Mouse (Mus musculus) limb, embryonic 13.5 days (tissue): ENCODE data around the gene Prmt1. TPM values are rescaled to one million over a fixed set of nuclear protein-coding genes. Genes with fewer than 3 reads are reported as not detected.
"Not testable (repeated sequence)": the region's sequence is repeated elsewhere in the genome, so short reads cannot be mapped to it uniquely, and the experiment has no call there.

Experiments used
- ATAC-seq: fragments of 200-750 bp; cut with Nextera tagmentation; 2 replicates; pipeline ENCODE4 v1.8.0; 2017; ENCODE audit warnings: low read depth, moderate number of reproducible peaks, moderate TSS enrichment; ENCODE audit not compliant: low FRiP score
- H3K27ac ChIP-seq: fragments of 300-500 bp; sonication (generic); 2 replicates; pipeline ENCODE4 v1.5.1; 2015; ENCODE audit warnings: inconsistent platforms, mild to moderate bottlenecking, moderate library complexity
- H3K27me3 ChIP-seq: fragments of 300-500 bp; sonication (generic); 2 replicates; pipeline ENCODE4 v1.6.1; 2015; ENCODE audit warnings: mild to moderate bottlenecking, inconsistent platforms
- H3K36me3 ChIP-seq: fragments of 300-500 bp; sonication (generic); 2 replicates; pipeline ENCODE4 v1.6.1; 2015; ENCODE audit warnings: inconsistent platforms, mild to moderate bottlenecking, moderate library complexity
- H3K4me1 ChIP-seq: fragments of 300-500 bp; sonication (generic); 2 replicates; pipeline ENCODE4 v1.6.1; 2015; ENCODE audit warnings: inconsistent platforms
- H3K4me2 ChIP-seq: fragments of 300-500 bp; sonication (generic); replicated peaks from 2 replicates; pipeline ENCODE4 v1.6.1; 2015; ENCODE audit warnings: inconsistent platforms, mild to moderate bottlenecking, moderate library complexity
- H3K4me3 ChIP-seq: fragments of 300-500 bp; sonication (generic); 2 replicates; pipeline ENCODE4 v1.5.1; 2015; ENCODE audit warnings: moderate library complexity, mild to moderate bottlenecking, inconsistent platforms
- H3K9ac ChIP-seq: fragments of 300-500 bp; sonication (generic); 2 replicates; pipeline ENCODE4 v1.6.1; 2015; ENCODE audit warnings: mild to moderate bottlenecking, inconsistent platforms
- H3K9me3 ChIP-seq: fragments of 300-500 bp; sonication (generic); 2 replicates; pipeline ENCODE4 v1.6.1; 2016; ENCODE audit warnings: inconsistent platforms
- WGBS: fragments of 180-500 bp; shearing (Covaris S2); methylation state at CpG from one replicate; pipeline ENCODE4 v1.1.7; 2015; 5-methylcytosine and 5-hydroxymethylcytosine counted together
- polyA plus RNA-seq: library from polyadenylated mRNA; unstranded; fragments of >200 nt; fragmentation: Nextera tagmentation; extraction: Ambion mirVana; gene quantifications from 2 replicates; pipeline ENCODE4 v1.2.1, GENCODE M21; 2015

Prmt1 gene
- polyA plus RNA-seq, result 670 and 703 TPM in 2 replicates

GRCm38 (mm10) chr7:44986192-44986878, at the start of gene Prmt1:
TSS of gene Prmt1 (minus strand) at chr7:44986568.
- Histone ChIP-seq H3K36me3 (peaks cover 48% of the 10 kb centered on the region), H3K4me3 (peak within 1 kb of the TSS; percentile 95), H3K9me3 (no peaks in the 10 kb centered on the region), H3K27me3 (no peaks in the 10 kb centered on the region), H3K4me2 (peak within 1 kb of the TSS; percentile 74), H3K9ac (peak within 1 kb of the TSS; percentile 99), H3K27ac (peak within 1 kb of the TSS; percentile 98), H3K4me1 (peaks cover 36% of the 10 kb centered on the region)
- ATAC-seq, result peak; percentile 97
- WGBS, result under 1% methylated on average over 38 of the region's 42 CpGs

GRCm38 (mm10) chr7:45035631-45036030, 49.3 kb upstream of the Prmt1 start:
- Histone ChIP-seq H3K9me3 (no peaks in the 10 kb centered on the region), H3K4me2 (no peak overlapping the region), H3K27ac (no peak overlapping the region), H3K4me3 (no peak overlapping the region), H3K36me3 (peaks cover 99% of the 10 kb centered on the region), H3K4me1 (no peaks in the 10 kb centered on the region), H3K27me3 (no peaks in the 10 kb centered on the region), H3K9ac (no peak overlapping the region)
- WGBS, result 88% methylated on average over 3 of the region's 3 CpGs
- no peak for ATAC-seq

- WGBS, result 92% methylated on average over 19 of the region's 19 CpGs
- H3K4me2 ChIP-seq, result no peak overlapping the region
Measured at GRCm38 (mm10) chr7:45033722-45034359, 47.5 kb upstream of the Prmt1 start.

GRCm38 (mm10) chr7:45030857-45031256, 44.5 kb upstream of the Prmt1 start:
- H3K4me2 ChIP-seq, result no peak overlapping the region
- 94% methylated on average over 8 of the region's 8 CpGs for WGBS
- H3K9ac ChIP-seq, result no peak overlapping the region
- peaks cover 5% of the 10 kb centered on the region for H3K4me1 ChIP-seq
- H3K9me3 ChIP-seq, result no peaks in the 10 kb centered on the region
- no peaks in the 10 kb centered on the region for H3K27me3 ChIP-seq
- ATAC-seq, result no peak
- H3K36me3 ChIP-seq, result peaks cover 95% of the 10 kb centered on the region
- no peak overlapping the region for H3K27ac ChIP-seq
- H3K4me3 ChIP-seq, result no peak overlapping the region

More at GRCm38 (mm10) chr7:45033722-45034359, 47.5 kb upstream of the Prmt1 start:
- H3K4me1 ChIP-seq, result no peaks in the 10 kb centered on the region
- H3K36me3 ChIP-seq, result peaks cover 99% of the 10 kb centered on the region
- no peak overlapping the region for H3K4me3 ChIP-seq
- H3K27me3 ChIP-seq, result no peaks in the 10 kb centered on the region
- H3K27ac ChIP-seq, result no peak overlapping the region
- no peak for ATAC-seq
- no peaks in the 10 kb centered on the region for H3K9me3 ChIP-seq
- H3K9ac ChIP-seq, result no peak overlapping the region

GRCm38 (mm10) chr7:45029995-45030394, 43.6 kb upstream of the Prmt1 start:
- Histone ChIP-seq H3K27ac (no peak overlapping the region), H3K36me3 (peaks cover 86% of the 10 kb centered on the region), H3K9me3 (no peaks in the 10 kb centered on the region), H3K4me1 (peaks cover 5% of the 10 kb centered on the region), H3K4me3 (no peak overlapping the region), H3K27me3 (no peaks in the 10 kb centered on the region), H3K9ac (no peak overlapping the region), H3K4me2 (no peak overlapping the region)
- 89% methylated on average over 6 of the region's 6 CpGs for WGBS
- ATAC-seq, result no peak

- ATAC-seq, result no peak
- 92% methylated on average over 11 of the region's 11 CpGs for WGBS
- Histone ChIP-seq H3K36me3 (peaks cover 70% of the 10 kb centered on the region), H3K9me3 (no peaks in the 10 kb centered on the region), H3K27me3 (no peaks in the 10 kb centered on the region), H3K9ac (no peak overlapping the region), H3K4me3 (no peak overlapping the region), H3K4me1 (peaks cover 5% of the 10 kb centered on the region), H3K27ac (no peak overlapping the region), H3K4me2 (no peak overlapping the region)
Measured at GRCm38 (mm10) chr7:45028351-45028750, 42.0 kb upstream of the Prmt1 start.

GRCm38 (mm10) chr7:45027761-45028160, 41.4 kb upstream of the Prmt1 start:
- H3K27me3 ChIP-seq, result no peaks in the 10 kb centered on the region
- ATAC-seq, result no peak
- H3K9me3 ChIP-seq, result no peaks in the 10 kb centered on the region
- WGBS, result 99% methylated on average over 9 of the region's 9 CpGs
- H3K36me3 ChIP-seq, result peaks cover 64% of the 10 kb centered on the region
- peaks cover 5% of the 10 kb centered on the region for H3K4me1 ChIP-seq
- H3K9ac ChIP-seq, result no peak overlapping the region
- H3K27ac ChIP-seq, result no peak overlapping the region
- H3K4me2 ChIP-seq, result no peak overlapping the region
- H3K4me3 ChIP-seq, result no peak overlapping the region

- no peaks in the 10 kb centered on the region for H3K27me3 ChIP-seq
- no peak overlapping the region for H3K27ac ChIP-seq
- no peaks in the 10 kb centered on the region for H3K9me3 ChIP-seq
- ATAC-seq, result no peak
- no peak overlapping the region for H3K4me2 ChIP-seq
- WGBS, result 55% methylated on average over 2 of the region's 2 CpGs
- peaks cover 5% of the 10 kb centered on the region for H3K4me1 ChIP-seq
- peaks cover 49% of the 10 kb centered on the region for H3K36me3 ChIP-seq
- H3K4me3 ChIP-seq, result no peak overlapping the region
- H3K9ac ChIP-seq, result no peak overlapping the region
Measured at GRCm38 (mm10) chr7:45026256-45026655, 39.9 kb upstream of the Prmt1 start.

- ATAC-seq, result no peak
- no peak overlapping the region for H3K4me2 ChIP-seq
- no peak overlapping the region for H3K4me3 ChIP-seq
- 74% methylated on average over 8 of the region's 8 CpGs for WGBS
- H3K4me1 ChIP-seq, result peaks cover 5% of the 10 kb centered on the region
- no peak overlapping the region for H3K9ac ChIP-seq
- H3K27me3 ChIP-seq, result 0 out of 2 replicates have a peak, but pooled peaks cover 4% of the 10 kb centered on the region
- H3K9me3 ChIP-seq, result no peaks in the 10 kb centered on the region
- H3K27ac ChIP-seq, result peak overlapping the region; percentile 52; the same call in 1 of the 2 replicates
- H3K36me3 ChIP-seq, result peaks cover 43% of the 10 kb centered on the region
Measured at GRCm38 (mm10) chr7:45025601-45026220, 39.3 kb upstream of the Prmt1 start.

- H3K4me1 ChIP-seq, result peaks cover 5% of the 10 kb centered on the region
- no peak for ATAC-seq
- no peak overlapping the region for H3K4me2 ChIP-seq
- H3K4me3 ChIP-seq, result no peak overlapping the region
- no peak overlapping the region for H3K27ac ChIP-seq
- H3K36me3 ChIP-seq, result peaks cover 32% of the 10 kb centered on the region
- no peaks in the 10 kb centered on the region for H3K9me3 ChIP-seq
- no peak overlapping the region for H3K9ac ChIP-seq
- 88% methylated on average over 15 of the region's 15 CpGs for whole genome bisulfite sequencing
- H3K27me3 ChIP-seq, result 0 out of 2 replicates have a peak, but pooled peaks cover 6% of the 10 kb centered on the region
Measured at GRCm38 (mm10) chr7:45024281-45025248, 38.2 kb upstream of the Prmt1 start.

GRCm38 (mm10) chr7:45023711-45024110, 37.3 kb upstream of the Prmt1 start:
- WGBS, result 85% methylated on average over 5 of the region's 5 CpGs
- not testable (repeated sequence) for H3K27me3 ChIP-seq, H3K4me3 ChIP-seq, H3K4me2 ChIP-seq, H3K27ac ChIP-seq, ATAC-seq, H3K9ac ChIP-seq, H3K9me3 ChIP-seq
- peaks cover 23% of the 10 kb centered on the region for H3K36me3 ChIP-seq
- H3K4me1 ChIP-seq, result peaks cover 13% of the 10 kb centered on the region
